ENCODE assay signal across 23 mouse cellular contexts in the genomic region with DNA sequence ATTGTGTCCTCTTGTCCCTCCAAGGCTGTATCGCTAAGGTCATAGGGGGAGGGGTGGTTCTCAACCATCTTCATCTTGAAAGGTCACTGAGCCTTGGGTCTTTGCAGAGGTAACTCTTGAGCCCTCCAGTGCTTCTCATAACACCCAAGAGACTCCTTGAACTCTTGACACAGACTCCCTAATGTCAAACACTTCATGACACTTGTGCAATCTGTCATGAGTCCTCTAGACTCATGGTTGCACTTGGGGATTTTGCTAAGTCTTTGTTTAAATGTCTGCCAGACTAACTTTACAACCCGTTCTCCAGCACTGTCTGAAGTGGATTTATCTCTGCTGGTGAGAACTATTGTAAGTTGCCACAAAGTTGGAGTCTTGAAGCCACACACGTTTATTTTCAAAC.
DNase-seq lines count a peak whose midpoint lies in the region; ATAC-seq and TF ChIP-seq lines count a peak whose summit lies in the region.
"Had no signal": no experiment of that assay in that cellular context is flagged by ENCODE, and none has a peak within 500 bp of the region (broad histone marks: within the 10 kb centered on the region; RNA-seq: fewer than 3 reads in every experiment).

No protein-coding gene starts in this region.

- TF ChIP-seq POLR2A in lung, adult 2 months (IDR thresholded peaks at IDR 0.05; ENCODE audit: borderline replicate concordance, extremely low read depth, low read depth, low read length) = no peak

- no peak for TF ChIP-seq CTCF in lung, adult 2 months (IDR thresholded peaks at IDR 0.05; ENCODE audit: insufficient read depth, low read length)

- ATAC-seq in forebrain, embryonic 14.5 days = no peak
- ATAC-seq in midbrain, embryonic 16.5 days = no peak
- ATAC-seq: activated CD4-positive, CD25-positive, alpha-beta regulatory T cell, adult 4 months; CD4-positive, CD25-positive, alpha-beta regulatory T cell, adult 4 months; forebrain, embryonic 13.5 days; Patski had no signal

- no peaks in the 10 kb centered on the region for H3K36me3 ChIP-seq in forebrain, embryonic 14.5 days (ENCODE audit: control insufficient read depth, insufficient read depth, low read length)
- no peaks in the 10 kb centered on the region for H3K36me3 ChIP-seq in midbrain, embryonic 16.5 days (ENCODE audit: control insufficient read depth, insufficient read depth, low read length)
- H3K36me3 ChIP-seq: embryonic facial prominence, embryonic 10.5 days; embryonic facial prominence, embryonic 12.5 days; G1E had no signal

- H3K9ac ChIP-seq in forebrain, embryonic 14.5 days (ENCODE audit: low read length) = no peak overlapping the region
- no peak overlapping the region for H3K9ac ChIP-seq in midbrain, embryonic 16.5 days (ENCODE audit: low read depth, low read length)
- H3K9ac ChIP-seq: embryonic facial prominence, embryonic 12.5 days; forebrain, embryonic 13.5 days had no signal

- 0 out of 2 replicates have a peak, but pooled peaks cover 2% of the 10 kb centered on the region for H3K4me1 ChIP-seq in lung, adult 2 months (ENCODE audit: control insufficient read depth, insufficient read depth, low read length)
- no peaks in the 10 kb centered on the region for H3K4me1 ChIP-seq in forebrain, embryonic 14.5 days (ENCODE audit: control insufficient read depth, insufficient read depth, low read length)
- no peaks in the 10 kb centered on the region for H3K4me1 ChIP-seq in midbrain, embryonic 16.5 days (ENCODE audit: control insufficient read depth, insufficient read depth, low read length)
- H3K4me1 ChIP-seq: forebrain, embryonic 13.5 days had no signal

- no peaks in the 10 kb centered on the region for H3K27me3 ChIP-seq in forebrain, embryonic 14.5 days (replicated peaks; ENCODE audit: control insufficient read depth, insufficient read depth, low read length)
- H3K27me3 ChIP-seq in midbrain, embryonic 16.5 days (ENCODE audit: control insufficient read depth, insufficient read depth, low read depth, low read length) = no peaks in the 10 kb centered on the region
- H3K27me3 ChIP-seq: embryonic facial prominence, embryonic 12.5 days; forebrain, embryonic 13.5 days; Patski had no signal

- WGBS in lung, adult 2 months = 63% methylated on average over 3 of the region's 3 CpGs
- 89% methylated on average over 3 of the region's 3 CpGs for WGBS in forebrain, embryonic 14.5 days
- WGBS in midbrain, embryonic 16.5 days = 87% methylated on average over 3 of the region's 3 CpGs

- H3K27ac ChIP-seq in forebrain, embryonic 14.5 days (ENCODE audit: low read depth, low read length) = no peak overlapping the region
- no peak overlapping the region for H3K27ac ChIP-seq in midbrain, embryonic 16.5 days (ENCODE audit: low read length)
- H3K27ac ChIP-seq: embryonic facial prominence, embryonic 10.5 days; embryonic facial prominence, embryonic 12.5 days; forebrain, embryonic 13.5 days had no signal

- no peak overlapping the region for H3K4me3 ChIP-seq in lung, adult 2 months (replicated peaks; ENCODE audit: extremely low read depth, low read depth, low read length)
- H3K4me3 ChIP-seq in forebrain, embryonic 14.5 days (ENCODE audit: low read depth, low read length) = no peak overlapping the region
- no peak overlapping the region for H3K4me3 ChIP-seq in midbrain, embryonic 16.5 days (ENCODE audit: low read depth, low read length)
- H3K4me3 ChIP-seq: embryonic facial prominence, embryonic 10.5 days; embryonic facial prominence, embryonic 12.5 days; forebrain, embryonic 13.5 days had no signal

- no peak overlapping the region for H3K4me2 ChIP-seq in forebrain, embryonic 14.5 days (ENCODE audit: low read length)
- no peak overlapping the region for H3K4me2 ChIP-seq in midbrain, embryonic 16.5 days (ENCODE audit: low read length)
- H3K4me2 ChIP-seq: embryonic facial prominence, embryonic 12.5 days; forebrain, embryonic 13.5 days had no signal

- DNase-seq in lung, adult 2 months = peak; percentile 18
- DNase-seq in lung, postnatal 4 days = no peak
- peak; percentile 24 for DNase-seq in lung, postnatal 10 days
- peak; percentile 61 for DNase-seq in lung, postnatal 25 days (ENCODE audit: low spot score)
- DNase-seq in forebrain, embryonic 14.5 days (ENCODE audit: low spot score) = no peak
- DNase-seq in heart, postnatal 4 days = no peak
- DNase-seq: adrenal gland, adult 8-10 months; adrenal gland, postnatal 14 days; adrenal gland, postnatal 36 days; B cell, adult 2 months; cerebellum, adult 11-12 months; cerebellum, adult 2 months; cerebellum, adult 9-10 months; cerebellum, postnatal 10 days; cerebellum, postnatal 25 days had no signal

- H3K9me3 ChIP-seq in forebrain, embryonic 14.5 days (replicated peaks; ENCODE audit: control insufficient read depth, low read length) = no peaks in the 10 kb centered on the region
- no peaks in the 10 kb centered on the region for H3K9me3 ChIP-seq in midbrain, embryonic 16.5 days (replicated peaks; ENCODE audit: control insufficient read depth, low read length, poor library complexity, severe bottlenecking)
- H3K9me3 ChIP-seq: embryonic facial prominence, embryonic 10.5 days; embryonic facial prominence, embryonic 12.5 days; forebrain, embryonic 13.5 days; G1E had no signal

Comparison
In these comparisons a context has a peak if more than half of its experiments do, and no peak if none do; other contexts are left out.
1. DNase-seq: peak in lung, adult 2 months (single experiment), lung, postnatal 10 days (single experiment) and lung, postnatal 25 days (single experiment); none in lung, postnatal 4 days (0 of 2), forebrain, embryonic 14.5 days (single experiment) and heart, postnatal 4 days (single experiment).